Mouse (Mus musculus): ENCODE results near the gene Tma7. TPM values are rescaled to one million over a fixed set of nuclear protein-coding genes. Genes with fewer than 3 reads are reported as not detected.
A peak's percentile ranks its signal among the peaks of the same experiment; 100 is the strongest.

Tma7 gene
- polyA plus RNA-seq, 1 experiment from 2014 or later = 729 TPM

DNA sequence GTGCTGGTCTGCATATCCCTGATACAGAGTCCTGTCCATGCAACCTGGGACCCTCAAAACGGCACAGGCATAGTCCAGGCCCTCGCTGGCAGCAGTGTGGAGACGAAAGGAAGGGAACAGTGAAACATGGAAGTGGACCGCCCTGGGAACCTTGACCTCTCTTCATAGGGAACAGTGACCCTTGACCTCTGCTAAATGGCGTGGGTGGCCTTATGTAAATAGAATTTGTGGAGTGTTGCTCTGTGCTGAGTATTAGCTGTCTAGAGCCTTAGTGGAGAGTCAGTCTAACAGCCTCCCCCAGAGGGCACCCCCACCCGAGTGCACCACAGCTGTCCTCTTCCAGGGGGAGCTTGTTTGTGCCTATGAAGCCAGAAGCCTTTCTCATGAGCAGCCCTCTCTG is 10.4 kb upstream of the Tma7 start:
- WGBS = 31% methylated on average over 6 of the region's 6 CpGs
- Histone ChIP-seq H3K27me3 (no peaks in the 10 kb centered on the region), H3K4me2 (replicated peaks) (no peak overlapping the region), H3K4me3 (no peak overlapping the region), H3K36me3 (peaks cover 31% of the 10 kb centered on the region), H3K27ac (replicated peaks) (no peak overlapping the region), H3K9me3 (no peaks in the 10 kb centered on the region), H3K9ac (replicated peaks) (no peak overlapping the region), H3K4me1 (peaks cover 39% of the 10 kb centered on the region)
- ATAC-seq (ENCODE audit: low FRiP score, low read depth) = no peak

DNA sequence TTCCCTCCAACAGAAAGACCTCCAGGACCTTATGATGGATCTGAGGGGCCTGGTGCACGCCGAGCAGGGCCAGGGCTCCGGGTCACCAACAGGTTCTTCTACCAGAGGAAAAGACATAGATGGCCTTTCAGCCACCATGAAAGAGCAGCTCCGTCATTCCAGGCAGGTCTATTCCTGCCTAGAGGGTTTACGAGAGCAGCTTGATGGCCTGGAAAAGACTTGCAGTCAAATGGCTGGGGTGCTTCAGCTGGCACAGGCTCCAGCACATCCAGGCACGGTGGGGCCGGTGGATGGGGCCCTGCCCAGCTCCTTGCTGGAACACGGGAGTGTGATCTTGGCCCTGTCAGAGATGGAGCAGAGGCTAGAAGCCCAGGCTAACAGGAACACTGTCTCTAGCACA is 9.4 kb upstream of the Tma7 start:
- no peak overlapping the region for H3K4me2 ChIP-seq (replicated peaks)
- no peak overlapping the region for H3K27ac ChIP-seq (replicated peaks)
- H3K4me3 ChIP-seq = no peak overlapping the region
- peaks cover 31% of the 10 kb centered on the region for H3K36me3 ChIP-seq
- H3K9ac ChIP-seq (replicated peaks) = no peak overlapping the region
- H3K9me3 ChIP-seq = no peaks in the 10 kb centered on the region
- peaks cover 29% of the 10 kb centered on the region for H3K4me1 ChIP-seq
- H3K27me3 ChIP-seq = no peaks in the 10 kb centered on the region
- 91% methylated on average over 8 of the region's 8 CpGs for WGBS
- no peak for ATAC-seq (ENCODE audit: low FRiP score, low read depth)

DNA sequence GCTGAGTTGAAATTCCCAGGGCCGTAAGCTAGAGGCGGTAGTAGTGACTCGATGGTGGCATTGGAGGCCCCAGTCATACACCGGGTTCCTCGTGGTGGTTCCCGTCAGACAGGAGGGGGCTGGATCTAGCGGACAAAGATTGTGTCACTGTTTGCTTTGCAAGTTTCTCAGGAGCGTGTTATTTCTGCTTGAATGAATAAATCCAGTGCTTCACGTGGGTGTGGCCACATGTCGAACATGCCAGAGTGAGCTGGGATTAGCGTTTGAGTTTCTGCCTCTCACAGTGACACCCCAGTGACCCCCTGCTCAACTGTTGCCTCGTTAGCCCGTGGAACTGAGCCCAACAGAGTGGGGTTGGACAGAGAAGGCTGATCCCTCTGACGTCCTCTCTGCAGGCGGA is 8.1 kb upstream of the Tma7 start:
- peaks cover 28% of the 10 kb centered on the region for H3K4me1 ChIP-seq
- no peaks in the 10 kb centered on the region for H3K27me3 ChIP-seq
- no peak overlapping the region for H3K4me2 ChIP-seq (replicated peaks)
- no peak overlapping the region for H3K4me3 ChIP-seq
- no peak for ATAC-seq (ENCODE audit: low FRiP score, low read depth)
- peaks cover 31% of the 10 kb centered on the region for H3K36me3 ChIP-seq
- 49% methylated on average over 15 of the region's 15 CpGs for WGBS
- no peak overlapping the region for H3K9ac ChIP-seq (replicated peaks)
- no peaks in the 10 kb centered on the region for H3K9me3 ChIP-seq
- H3K27ac ChIP-seq (replicated peaks) = no peak overlapping the region

DNA sequence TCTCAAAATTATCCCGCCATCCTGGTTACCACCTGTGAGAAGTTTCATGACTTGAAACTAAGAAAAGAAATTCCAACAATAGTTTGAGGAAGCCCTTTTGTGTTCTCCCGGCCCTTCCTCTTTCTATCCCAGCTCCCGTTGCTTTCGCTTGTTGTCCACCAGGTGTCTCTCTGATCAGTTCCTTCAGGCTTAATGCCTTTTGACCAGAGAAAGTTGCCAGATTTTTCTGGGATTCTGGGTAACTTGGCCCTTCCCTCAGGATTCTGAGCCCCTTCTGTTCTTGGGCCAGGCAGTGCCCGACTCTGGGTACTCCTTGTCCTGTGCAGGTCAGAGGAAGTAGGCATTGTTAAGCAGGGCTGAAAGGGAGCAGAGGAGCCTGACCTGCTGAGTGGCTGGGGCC is 5.6 kb upstream of the Tma7 start:
- H3K4me1 ChIP-seq = peaks cover 23% of the 10 kb centered on the region
- no peak overlapping the region for H3K4me2 ChIP-seq (replicated peaks)
- no peaks in the 10 kb centered on the region for H3K27me3 ChIP-seq
- ATAC-seq (ENCODE audit: low FRiP score, low read depth) = no peak
- H3K4me3 ChIP-seq = no peak overlapping the region
- H3K27ac ChIP-seq (replicated peaks) = no peak overlapping the region
- H3K9ac ChIP-seq (replicated peaks) = no peak overlapping the region
- no peaks in the 10 kb centered on the region for H3K9me3 ChIP-seq
- 10% methylated on average over 5 of the region's 5 CpGs for WGBS
- peaks cover 31% of the 10 kb centered on the region for H3K36me3 ChIP-seq

DNA sequence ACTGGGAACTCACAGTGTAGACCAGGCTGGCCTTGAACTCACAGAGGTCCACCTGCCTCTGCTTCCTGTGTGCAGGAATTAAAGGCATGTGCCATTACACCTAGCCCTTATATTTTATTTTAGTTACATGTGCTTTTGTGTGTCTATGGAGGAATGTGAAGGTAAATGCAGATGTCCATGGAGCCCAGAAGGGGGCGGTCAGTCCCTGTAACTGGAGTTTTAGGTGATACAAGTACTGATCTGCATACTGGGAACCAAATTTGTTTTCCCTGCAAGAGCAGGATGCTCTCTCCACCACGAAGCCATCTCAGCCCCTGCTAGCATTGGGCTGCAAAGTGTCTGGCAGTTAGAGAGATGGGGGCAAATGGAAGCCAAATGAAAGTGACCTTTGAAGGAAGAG is 2.5 kb upstream of the Tma7 start:
- H3K27me3 ChIP-seq = no peaks in the 10 kb centered on the region
- no peak for ATAC-seq (ENCODE audit: low FRiP score, low read depth)
- no peak overlapping the region for H3K4me3 ChIP-seq
- H3K4me1 ChIP-seq = peaks cover 29% of the 10 kb centered on the region
- no peak overlapping the region for H3K27ac ChIP-seq (replicated peaks)
- WGBS = 10% methylated on average over 2 of the region's 2 CpGs
- peaks cover 20% of the 10 kb centered on the region for H3K36me3 ChIP-seq
- H3K4me2 ChIP-seq (replicated peaks) = no peak overlapping the region
- no peaks in the 10 kb centered on the region for H3K9me3 ChIP-seq
- no peak overlapping the region for H3K9ac ChIP-seq (replicated peaks)

DNA sequence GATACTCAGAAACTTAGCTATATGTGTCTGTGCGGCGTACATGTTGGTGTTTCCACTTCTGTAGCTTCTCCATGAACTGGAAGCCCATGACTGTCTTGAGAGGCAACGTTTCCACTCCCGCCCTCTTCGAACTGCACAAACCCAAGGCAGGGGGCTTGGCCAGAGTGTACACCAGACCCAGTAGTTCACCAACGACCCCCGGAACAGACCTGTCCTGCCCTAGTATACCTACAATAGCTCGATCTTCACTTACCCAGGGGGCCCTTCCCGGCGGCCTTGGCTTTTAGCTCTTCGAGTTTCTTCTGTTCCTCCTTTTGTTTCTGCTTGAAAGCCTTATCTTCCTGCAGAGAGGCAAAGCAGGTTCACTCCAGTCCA is 651 bp downstream of the Tma7 start:
- peak overlapping the region; percentile 63 for H3K27ac ChIP-seq (replicated peaks)
- H3K27me3 ChIP-seq = no peaks in the 10 kb centered on the region
- WGBS = 5% methylated on average over 11 of the region's 11 CpGs
- peak overlapping the region; percentile 92 for H3K4me2 ChIP-seq (replicated peaks)
- H3K9me3 ChIP-seq = no peaks in the 10 kb centered on the region
- peaks cover 22% of the 10 kb centered on the region for H3K4me1 ChIP-seq
- H3K36me3 ChIP-seq = peaks cover 26% of the 10 kb centered on the region
- ATAC-seq (ENCODE audit: low FRiP score, low read depth) = peak; percentile 13; the same call in 1 of the 2 replicates
- peak overlapping the region; percentile 70 for H3K4me3 ChIP-seq
- peak overlapping the region; percentile 88 for H3K9ac ChIP-seq (replicated peaks)

DNA sequence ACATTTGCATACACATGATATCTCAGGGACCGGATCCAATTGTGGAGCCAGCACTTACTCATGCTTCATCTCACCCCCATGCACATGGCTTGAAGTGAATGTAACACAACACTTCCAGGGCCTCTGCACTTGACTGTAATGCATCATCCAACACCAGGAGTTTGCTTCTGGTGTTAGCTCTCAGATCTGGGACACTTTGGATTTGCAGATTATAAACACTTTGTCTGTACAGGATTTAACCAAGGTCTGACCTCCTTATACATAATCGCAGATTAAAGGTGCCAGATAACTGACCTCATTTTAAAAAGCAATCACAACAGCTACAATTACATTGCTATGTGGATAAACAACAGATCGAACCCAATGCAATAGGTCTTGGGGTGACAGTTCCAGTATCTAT is 1.9 kb downstream of the Tma7 start:
- WGBS = 95% methylated on average over 3 of the region's 3 CpGs
- peaks cover 22% of the 10 kb centered on the region for H3K4me1 ChIP-seq
- ATAC-seq (ENCODE audit: low FRiP score, low read depth) = no peak
- H3K4me3 ChIP-seq = no peak overlapping the region; the same call in 1 of the 2 replicates
- no peak overlapping the region for H3K9ac ChIP-seq (replicated peaks)
- H3K27ac ChIP-seq (replicated peaks) = no peak overlapping the region
- H3K36me3 ChIP-seq = peaks cover 26% of the 10 kb centered on the region
- peak overlapping the region; percentile 92; the same call in 1 of the 2 replicates for H3K4me2 ChIP-seq (replicated peaks)
- no peaks in the 10 kb centered on the region for H3K27me3 ChIP-seq
- H3K9me3 ChIP-seq = no peaks in the 10 kb centered on the region

DNA sequence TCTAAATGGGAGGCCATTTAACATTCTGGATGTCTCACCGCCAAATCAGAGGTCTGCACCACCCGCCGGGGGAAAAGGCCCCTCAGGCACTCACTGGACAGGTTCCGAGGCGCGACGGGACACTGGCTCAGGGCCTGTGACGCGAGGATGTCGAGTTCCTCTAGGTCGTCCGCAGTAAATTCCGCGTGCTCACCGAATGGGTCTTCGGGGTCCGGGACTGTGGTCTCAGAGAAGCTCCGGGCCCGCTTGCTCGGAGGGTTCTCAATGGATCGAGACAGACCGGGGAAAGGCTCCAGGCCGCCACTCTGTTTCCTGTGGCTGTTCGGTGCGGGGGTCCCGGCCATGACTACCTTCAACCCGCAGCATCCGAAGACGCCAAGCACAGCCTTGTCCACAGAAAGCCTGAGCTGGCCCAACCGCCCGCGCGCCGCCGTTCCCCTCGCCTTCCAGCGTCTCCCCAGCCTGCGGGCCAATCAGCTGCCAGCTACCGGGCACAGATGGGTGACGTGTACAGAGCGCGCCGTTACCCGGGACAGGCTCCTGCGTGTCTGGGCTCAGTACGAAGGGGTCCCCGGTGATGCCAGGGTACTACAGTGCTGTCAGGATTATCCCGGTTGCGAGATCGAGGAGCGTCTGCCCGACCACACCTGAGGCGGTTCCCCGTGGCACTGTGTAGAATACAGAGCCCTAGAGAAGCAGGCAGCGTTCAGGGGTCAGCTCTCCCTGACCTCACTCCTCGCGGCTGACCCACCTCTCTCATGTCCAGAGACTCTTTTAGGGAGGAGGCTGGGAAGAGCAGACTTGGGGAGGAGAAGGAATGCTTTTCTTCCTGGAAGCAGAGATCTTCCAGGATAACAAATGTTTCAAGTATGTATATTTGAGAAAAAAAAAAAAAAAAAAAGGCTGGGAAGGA is 8.5 kb downstream of the Tma7 start, which contains the start of gene Atrip:
Gene Atrip (minus strand): TSS at position 464 of the 913 bp plus-strand sequence.
- Histone ChIP-seq H3K9me3 (no peaks in the 10 kb centered on the region), H3K36me3 (peaks cover 37% of the 10 kb centered on the region), H3K4me3 (peak within 1 kb of the TSS; percentile 84), H3K27ac (replicated peaks) (peak within 1 kb of the TSS; percentile 73), H3K4me2 (replicated peaks) (peak within 1 kb of the TSS; percentile 90), H3K27me3 (no peaks in the 10 kb centered on the region), H3K4me1 (peaks cover 22% of the 10 kb centered on the region), H3K9ac (replicated peaks) (peak within 1 kb of the TSS; percentile 85)
- WGBS = under 1% methylated on average over 57 of the region's 57 CpGs
- peak; percentile 99 for ATAC-seq (ENCODE audit: low FRiP score, low read depth)

DNA sequence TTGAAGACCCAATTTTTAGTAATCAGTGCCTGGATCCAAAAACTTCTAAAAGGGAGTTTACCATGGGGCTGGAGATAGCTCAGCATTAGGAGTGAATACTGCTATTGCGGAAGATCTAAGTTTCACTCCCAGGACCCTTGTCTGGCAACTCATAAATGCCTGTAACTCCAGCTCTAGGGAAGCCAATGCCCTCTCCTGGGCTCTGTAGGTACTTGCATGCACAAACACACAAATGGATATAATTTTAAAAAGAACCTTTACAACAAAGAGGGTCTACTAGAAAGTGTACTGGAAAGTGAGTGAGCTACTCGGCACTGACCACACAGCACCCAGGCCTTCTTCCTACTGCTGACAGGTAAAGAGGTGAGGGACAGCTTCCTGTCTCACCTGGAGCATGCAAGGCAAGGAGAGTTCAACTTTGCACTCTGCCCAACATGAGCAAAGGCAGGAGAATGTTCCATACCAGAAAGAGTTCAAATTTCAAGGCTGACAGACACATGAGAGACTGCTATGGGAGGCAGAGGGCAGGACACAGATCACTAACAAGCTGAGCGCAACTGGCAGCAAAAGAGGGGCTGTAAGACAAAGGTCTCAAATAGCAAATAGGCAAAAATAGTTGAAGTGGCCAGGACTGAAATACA is 14.2 kb downstream of the Tma7 start:
- 95% methylated on average over 3 of the region's 3 CpGs for WGBS
- peaks cover 86% of the 10 kb centered on the region for H3K36me3 ChIP-seq

DNA sequence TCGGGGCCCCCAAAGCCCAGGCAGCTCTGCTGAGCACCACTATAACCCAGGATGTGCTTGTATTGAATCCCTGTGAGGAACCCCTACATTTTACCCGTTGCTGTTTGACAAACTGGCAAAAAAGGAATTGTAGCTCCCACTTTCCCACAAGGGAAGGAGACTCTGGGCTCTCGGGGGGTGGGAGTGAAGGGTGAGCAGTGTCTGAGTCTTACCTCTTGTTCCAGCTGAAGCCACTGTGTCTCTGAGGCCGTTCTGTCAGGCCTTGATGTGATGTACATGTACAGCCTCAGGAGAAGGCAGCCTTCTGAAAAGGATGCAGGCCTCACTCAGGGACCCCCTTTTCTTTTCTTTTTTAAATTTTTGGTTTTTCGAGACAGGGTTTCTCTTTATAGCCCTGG is 21.5 kb downstream of the Tma7 start:
- WGBS = 94% methylated on average over 5 of the region's 5 CpGs
- H3K9me3 ChIP-seq = no peaks in the 10 kb centered on the region
- H3K4me3 ChIP-seq = no peak overlapping the region
- peaks cover 79% of the 10 kb centered on the region for H3K36me3 ChIP-seq
- no peaks in the 10 kb centered on the region for H3K27me3 ChIP-seq
- no peak overlapping the region for H3K27ac ChIP-seq (replicated peaks)
- H3K4me1 ChIP-seq = peaks cover 11% of the 10 kb centered on the region
- H3K9ac ChIP-seq (replicated peaks) = no peak overlapping the region
- ATAC-seq (ENCODE audit: low FRiP score, low read depth) = no peak
- no peak overlapping the region for H3K4me2 ChIP-seq (replicated peaks)

More for the DNA sequence above, 14.2 kb downstream of the Tma7 start:
- H3K4me2 ChIP-seq (replicated peaks) = no peak overlapping the region
- H3K27ac ChIP-seq (replicated peaks) = no peak overlapping the region
- no peak for ATAC-seq (ENCODE audit: low FRiP score, low read depth)
- no peaks in the 10 kb centered on the region for H3K27me3 ChIP-seq
- H3K4me3 ChIP-seq = no peak overlapping the region
- H3K4me1 ChIP-seq = peaks cover 13% of the 10 kb centered on the region
- no peak overlapping the region for H3K9ac ChIP-seq (replicated peaks)
- H3K9me3 ChIP-seq = no peaks in the 10 kb centered on the region

DNA sequence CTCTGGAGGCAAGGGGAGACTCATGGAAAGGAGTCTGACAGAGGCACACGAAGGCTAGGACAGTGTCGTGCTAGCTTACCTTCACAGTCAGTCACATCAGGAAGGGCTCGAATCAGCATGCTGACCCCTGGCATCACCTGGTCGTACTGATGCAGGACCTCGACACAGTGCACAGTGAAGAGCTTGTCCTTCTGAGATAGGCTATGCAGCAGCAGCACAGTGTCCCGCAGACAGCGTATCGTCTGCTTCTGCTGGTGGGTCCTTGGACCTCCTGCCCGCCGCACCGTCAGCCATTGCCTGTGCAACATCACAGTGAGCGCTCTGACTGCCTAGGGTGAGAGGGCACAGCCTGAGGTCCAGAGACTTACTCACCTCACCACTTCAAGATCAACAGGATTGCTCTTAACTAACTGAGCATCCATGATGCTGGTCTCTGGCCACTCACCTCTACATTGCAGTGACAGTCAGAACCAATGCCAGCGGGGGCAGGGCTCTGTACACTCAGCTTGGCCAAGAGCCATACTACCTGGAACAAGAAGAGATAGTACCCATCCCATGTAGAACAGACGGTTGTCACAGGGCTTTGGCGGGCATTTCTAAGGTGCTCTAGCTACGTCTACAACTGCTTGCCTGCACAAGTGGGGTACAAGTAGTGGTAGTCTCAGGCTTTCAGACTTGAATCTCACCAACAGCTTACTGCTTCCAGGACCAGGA is 22.0 kb downstream of the Tma7 start:
- peaks cover 74% of the 10 kb centered on the region for H3K36me3 ChIP-seq
- 92% methylated on average over 16 of the region's 16 CpGs for WGBS
- H3K9me3 ChIP-seq = no peaks in the 10 kb centered on the region
- H3K4me1 ChIP-seq = peaks cover 12% of the 10 kb centered on the region
- ATAC-seq (ENCODE audit: low FRiP score, low read depth) = no peak
- H3K4me2 ChIP-seq (replicated peaks) = no peak overlapping the region
- H3K4me3 ChIP-seq = no peak overlapping the region
- peak overlapping the region; percentile 75; the same call in 1 of the 2 replicates for H3K27ac ChIP-seq (replicated peaks)
- peak overlapping the region; percentile 56; the same call in 1 of the 2 replicates for H3K9ac ChIP-seq (replicated peaks)
- no peaks in the 10 kb centered on the region for H3K27me3 ChIP-seq

Data from midbrain, embryonic 12.5 days (tissue).